Mouse (Mus musculus) left cerebral cortex, postnatal 36 days (tissue): ENCODE measurements around the gene Mbtd1. TPM values are rescaled to one million over a fixed set of nuclear protein-coding genes. Genes with fewer than 3 reads are reported as not detected.
A peak's percentile ranks its signal among the peaks of the same experiment; 100 is the strongest.

Experiments used
- DNase-seq, 2 experiments: peaks; one replicate each; pipeline ENCODE4 v3.0.0; 2021 to 2022; ENCODE audit warnings: low spot score in 2 of 2, mixed read lengths in 1 of 2
- intact Hi-C: fragments of 180-260 bp; cut with DNase I; formaldehyde crosslinking; loops from one replicate; pipeline ENCODE4 v1.15.1; 2025
- total RNA-seq, 2 experiments: library from RNA; stranded (reverse); gene quantifications; 2 replicates each; pipeline ENCODE4 v1.2.3; 2021

Gene Mbtd1
- total RNA-seq, 2 experiments from 2014 or later = 31.9 to 40.4 TPM

DNA sequence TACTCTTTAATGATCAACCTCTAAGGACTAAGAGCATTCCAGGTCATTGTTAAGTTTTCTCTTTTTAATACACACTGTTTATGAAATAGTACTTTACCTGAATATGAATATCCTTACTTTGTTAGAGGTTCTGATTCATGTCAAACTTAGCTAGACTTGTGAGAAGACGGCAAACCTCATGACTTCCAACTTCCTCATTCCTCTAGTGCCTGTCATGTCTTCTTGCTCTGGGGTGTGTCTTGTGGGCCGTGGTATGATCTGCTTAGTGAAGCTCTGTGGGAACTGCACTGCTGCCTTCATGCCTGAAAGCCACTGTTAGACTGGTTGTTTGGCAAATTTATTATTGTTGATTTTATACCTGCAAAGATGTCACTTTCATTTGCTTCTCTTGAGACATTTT lies 55.3 kb downstream of the Mbtd1 start:
- DNase-seq = no peak
- intact Hi-C loops = no loop called here

GRCm38 (mm10) chr11:93944986-93945385 lies 59.3 kb downstream of the Mbtd1 start:
- intact Hi-C loops = no loop called here
- DNase-seq = no peak

DNA sequence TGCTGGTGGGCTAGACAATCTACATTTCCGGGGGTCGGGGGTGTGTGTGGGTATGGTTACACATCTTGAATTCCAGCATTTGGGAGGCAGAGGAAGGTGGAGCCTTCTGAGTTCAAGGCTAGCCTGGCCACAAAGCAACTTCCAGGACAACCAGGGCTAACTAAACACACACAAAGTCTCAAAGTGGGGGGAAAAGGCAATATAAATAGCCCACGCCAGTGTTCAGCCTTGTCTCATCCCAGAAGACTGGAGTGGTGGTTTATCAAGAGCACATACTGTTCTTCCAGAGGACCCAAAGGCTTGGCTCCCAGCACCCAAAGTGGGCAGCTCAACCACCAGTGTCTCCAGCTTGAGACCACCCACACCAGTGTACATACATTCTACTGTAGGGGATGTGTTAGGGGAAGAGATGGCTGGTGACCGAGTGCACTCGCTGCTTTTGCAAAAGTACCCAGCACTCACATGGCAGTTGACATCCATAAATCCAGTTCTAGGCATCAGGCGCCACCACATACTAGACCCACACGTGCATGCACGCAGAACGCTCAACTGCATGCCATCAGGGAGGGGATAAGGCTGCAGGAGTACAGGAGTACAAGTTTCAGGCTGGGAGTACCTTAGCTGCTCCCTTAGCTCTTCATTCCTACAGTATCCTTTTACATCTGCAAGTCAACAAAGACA lies 63.4 kb downstream of the Mbtd1 start:
- intact Hi-C loops = no loop called here
- DNase-seq = no peak

DNA sequence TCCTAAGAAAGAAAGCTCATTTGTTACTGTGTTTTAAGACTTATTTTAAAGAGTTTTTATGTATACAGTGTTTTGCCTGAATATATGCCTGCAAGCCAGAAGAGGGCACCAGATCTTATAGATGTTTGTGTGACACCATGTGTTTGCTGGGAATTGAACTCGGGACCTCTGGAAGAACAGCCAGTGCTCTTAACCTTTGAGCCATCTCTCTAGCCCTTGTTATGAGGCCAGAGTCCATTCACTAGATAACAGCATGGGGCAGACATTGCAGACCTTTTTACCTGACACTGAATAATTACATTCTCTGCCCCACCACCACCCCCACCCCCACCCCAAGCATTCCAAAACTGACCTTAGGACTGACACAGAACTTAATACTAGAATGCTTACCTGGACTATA lies 64.4 kb downstream of the Mbtd1 start:
- no peak for DNase-seq
- intact Hi-C loops = no loop called here

- DNase-seq = no peak
- intact Hi-C loops = no loop called here
Observed at GRCm38 (mm10) chr11:93952376-93952775, 66.7 kb downstream of the Mbtd1 start.

GRCm38 (mm10) chr11:93954738-93955255 lies 69.1 kb downstream of the Mbtd1 start:
- intact Hi-C loops = no loop called here
- no peak for DNase-seq

DNA sequence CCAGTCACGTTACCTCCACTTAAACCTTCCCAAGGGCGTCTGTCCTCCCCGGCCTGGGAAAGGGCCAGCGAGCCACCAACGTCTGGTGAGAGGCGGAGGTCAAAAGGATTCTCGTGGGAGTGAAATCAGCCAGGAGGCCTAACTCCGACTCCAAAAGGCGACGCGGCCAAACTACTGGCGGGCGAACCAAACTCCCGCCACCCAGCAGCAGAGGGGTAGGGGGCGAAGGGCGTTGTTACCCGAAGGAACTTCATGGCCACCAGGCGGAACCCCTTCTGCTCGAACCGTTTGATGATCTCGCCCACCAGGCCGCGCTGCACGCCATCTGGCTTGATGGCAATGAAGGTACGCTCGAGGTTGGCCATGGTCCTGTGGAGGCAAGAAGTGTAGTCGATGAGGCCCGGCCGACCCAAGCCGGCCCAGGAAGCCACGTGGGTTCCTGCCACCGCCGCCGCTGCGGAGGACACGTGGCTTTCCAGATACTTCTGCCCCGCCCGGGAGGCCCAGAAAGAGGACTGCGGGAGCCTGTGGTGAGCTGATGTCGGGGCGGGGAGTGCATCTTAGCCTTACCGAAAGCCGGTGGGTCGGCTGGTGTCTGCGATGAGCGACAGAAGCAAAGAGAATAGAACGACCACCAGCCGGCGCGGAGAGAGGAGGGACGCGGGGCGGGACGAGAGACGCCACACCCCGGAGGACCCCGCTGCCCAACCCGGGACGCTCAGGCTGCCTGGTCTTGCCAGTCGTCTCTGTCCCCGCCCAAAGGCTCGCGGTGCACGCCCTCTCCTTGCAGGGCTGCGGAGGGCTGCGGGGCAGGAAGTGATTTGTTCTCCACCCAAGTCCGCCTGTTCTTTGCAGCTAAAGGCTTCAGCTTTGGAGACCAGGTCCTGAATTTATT lies 69.9 kb downstream of the Mbtd1 start:
- DNase-seq = peak; percentile 87
- intact Hi-C loops = no loop called here

GRCm38 (mm10) chr11:93956159-93956558 lies 70.5 kb downstream of the Mbtd1 start, which contains the start of gene Nme2:
Gene Nme2 (minus strand): TSS chr11:93956259.
- intact Hi-C loops = no loop called here

GRCm38 (mm10) chr11:93957031-93957555 lies 71.4 kb downstream of the Mbtd1 start:
- DNase-seq = no peak
- intact Hi-C loops = no loop called here

More at GRCm38 (mm10) chr11:93956159-93956558, 70.5 kb downstream of the Mbtd1 start, which contains the start of gene Nme2:
- no peak for DNase-seq

- intact Hi-C loops = no loop called here
- DNase-seq = no peak
Observed at GRCm38 (mm10) chr11:93957746-93958145, 72.1 kb downstream of the Mbtd1 start.

DNA sequence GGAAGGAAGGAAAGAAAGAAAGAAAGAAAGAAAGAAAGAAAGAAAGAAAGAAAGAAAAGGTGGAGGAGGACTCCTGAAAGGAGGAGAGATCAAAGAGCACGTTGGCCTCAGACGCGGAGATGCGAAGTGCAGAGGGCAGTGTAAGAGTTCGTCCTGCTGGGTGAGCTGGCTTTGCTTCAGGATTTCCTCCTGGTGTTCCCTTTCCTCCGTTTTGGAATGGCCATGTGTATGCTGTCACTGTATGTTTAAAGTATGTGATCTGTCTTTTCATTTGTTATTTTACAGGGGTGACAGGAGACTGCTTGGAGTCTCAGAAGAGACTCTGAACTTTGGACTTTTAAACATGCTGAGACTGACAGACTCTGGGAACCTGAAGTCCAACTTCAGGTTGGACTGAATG lies 75.8 kb downstream of the Mbtd1 start:
- DNase-seq = no peak
- intact Hi-C loops = no loop called here

DNA sequence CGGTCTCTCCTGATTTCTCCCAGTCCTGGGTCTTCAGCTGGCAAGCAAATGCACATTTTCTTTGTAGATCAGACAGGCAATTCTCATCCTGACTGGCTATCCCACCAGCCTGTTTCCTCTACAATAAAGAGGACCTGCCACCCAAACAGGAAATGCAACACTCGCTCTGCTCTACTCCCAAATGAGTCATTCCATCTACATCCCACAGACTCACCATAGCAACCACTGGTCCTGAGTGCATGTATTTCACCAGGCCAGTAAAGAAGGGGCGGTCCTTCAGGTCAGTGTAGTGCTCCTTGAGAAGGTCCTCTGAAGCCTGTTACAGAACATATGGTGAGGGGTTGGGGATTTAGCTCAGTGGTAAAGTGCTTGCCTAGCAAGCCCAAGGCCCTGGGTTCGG lies 77.4 kb downstream of the Mbtd1 start:
- intact Hi-C loops = no loop called here
- DNase-seq = no peak

- intact Hi-C loops = no loop called here
Observed at GRCm38 (mm10) chr11:93965391-93965790, 79.7 kb downstream of the Mbtd1 start.

GRCm38 (mm10) chr11:93967381-93967780 lies 81.7 kb downstream of the Mbtd1 start:
- intact Hi-C loops = no loop called here
- DNase-seq = no peak

More at GRCm38 (mm10) chr11:93965391-93965790, 79.7 kb downstream of the Mbtd1 start:
- no peak for DNase-seq

DNA sequence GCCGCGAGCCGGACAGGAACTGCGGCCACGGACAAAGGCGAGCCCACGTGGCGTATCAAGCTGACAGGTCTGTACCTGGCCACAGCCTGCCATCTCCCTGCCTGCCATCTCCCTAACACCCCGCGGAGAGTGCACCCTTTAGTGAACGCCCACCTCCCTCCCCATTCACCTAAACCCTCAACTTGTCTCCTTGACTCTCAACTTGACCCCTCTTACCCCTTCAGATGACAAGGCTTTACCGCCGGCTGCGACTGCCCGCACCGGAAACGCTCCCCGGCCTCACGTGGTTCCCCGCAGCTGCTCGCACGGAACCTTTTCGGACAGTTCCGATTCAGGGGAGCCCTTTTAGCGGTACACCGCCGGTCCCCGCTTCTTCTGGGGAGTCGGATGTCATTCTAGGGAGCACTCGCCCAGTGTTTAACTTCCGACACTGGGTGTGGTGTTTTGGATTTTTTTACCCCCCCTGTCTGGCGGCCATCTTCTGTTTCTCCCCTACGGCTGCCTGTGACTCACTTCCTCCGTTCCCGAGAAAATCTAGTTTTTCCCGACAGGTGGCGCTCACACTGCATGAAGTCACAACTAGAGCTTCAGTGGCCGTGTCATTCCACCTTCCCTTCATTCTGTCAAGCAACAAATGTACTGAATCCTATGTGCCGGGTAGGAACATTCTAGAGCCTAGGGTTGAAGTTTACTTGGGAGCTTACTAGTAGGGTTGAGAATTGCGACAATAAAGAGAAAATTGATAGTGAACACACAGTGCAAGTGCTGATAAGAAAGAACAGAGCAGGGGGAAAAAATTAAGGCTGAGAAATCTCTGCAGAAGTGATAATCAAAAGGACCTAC lies 82.6 kb downstream of the Mbtd1 start, which contains the start of the genes Gm20390 and Nme1:
Gm20390 (minus strand) TSS at position 289 of the 843 bp plus-strand sequence.
Nme1 (minus strand) TSS at position 517 of the 843 bp plus-strand sequence.
- intact Hi-C loops = loop anchor here (1.0 to 2.0 kb wide), 2 partner anchors 27 to 119 kb away; no protein-coding TSS in a partner anchor
- peak; percentile 97 for DNase-seq

GRCm38 (mm10) chr11:93968848-93969128 lies 83.1 kb downstream of the Mbtd1 start:
- no peak for DNase-seq
- intact Hi-C loops = loop anchor here (1.0 to 2.0 kb wide), 2 partner anchors 27 to 118 kb away; no protein-coding TSS in a partner anchor

DNA sequence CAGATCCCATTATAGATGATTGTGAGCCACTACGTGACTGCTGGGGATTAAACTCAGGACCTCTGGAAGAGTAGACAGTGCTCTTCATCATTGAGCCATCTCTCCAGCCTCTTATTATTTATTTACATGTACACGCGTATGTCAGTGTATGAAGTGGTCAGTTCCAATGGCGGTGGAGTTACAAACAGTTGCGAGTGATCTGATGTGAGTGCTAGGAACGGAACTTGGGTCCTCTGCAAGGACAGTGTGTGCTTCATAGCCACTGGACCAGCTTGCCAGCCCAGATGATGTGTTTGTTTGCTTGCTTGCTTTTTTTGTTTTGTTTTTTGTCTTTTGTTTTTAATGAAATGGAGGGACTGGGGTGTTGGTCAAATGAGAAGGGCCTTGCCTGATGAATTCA lies 83.5 kb downstream of the Mbtd1 start:
- DNase-seq = no peak
- intact Hi-C loops = loop anchor here (2.0 kb wide), 1 partner anchor 118 kb away; no protein-coding TSS in a partner anchor

GRCm38 (mm10) chr11:93969799-93970198 lies 84.1 kb downstream of the Mbtd1 start:
- intact Hi-C loops = loop anchor here (2.0 kb wide), 1 partner anchor 117 kb away; no protein-coding TSS in a partner anchor
- DNase-seq = no peak

DNA sequence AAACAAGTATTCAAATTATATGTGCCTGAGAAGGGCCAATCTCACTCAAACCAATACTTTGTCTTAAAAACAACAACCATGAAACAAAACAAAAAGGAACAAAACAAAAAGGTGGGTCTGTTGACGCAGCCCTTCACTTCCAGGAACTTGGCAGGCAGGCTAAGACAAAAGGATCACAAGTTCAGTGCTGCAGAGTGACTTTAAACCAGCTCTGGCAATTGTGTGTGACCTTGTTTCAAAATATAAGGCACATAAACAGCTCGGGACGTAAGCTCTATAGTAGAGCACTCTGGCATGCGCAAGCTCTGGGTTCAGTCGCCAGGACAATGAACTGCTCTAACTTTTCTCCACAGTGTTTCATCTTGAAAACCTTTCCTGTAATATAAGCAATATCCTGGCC lies 87.3 kb downstream of the Mbtd1 start:
- DNase-seq = no peak
- intact Hi-C loops = no loop called here
